Mouse (Mus musculus) retina, embryonic 14.5 days (tissue): ENCODE data around the gene Lysmd4.
"Not testable (repeated sequence)": the region's sequence is repeated elsewhere in the genome, so short reads cannot be mapped to it uniquely, and the experiment has no call there.

ENCODE experiments used
- DNase-seq: peaks from one replicate; pipeline ENCODE4 v3.0.0-alpha.2; 2015; ENCODE audit warnings: low spot score

Gene Lysmd4

DNA sequence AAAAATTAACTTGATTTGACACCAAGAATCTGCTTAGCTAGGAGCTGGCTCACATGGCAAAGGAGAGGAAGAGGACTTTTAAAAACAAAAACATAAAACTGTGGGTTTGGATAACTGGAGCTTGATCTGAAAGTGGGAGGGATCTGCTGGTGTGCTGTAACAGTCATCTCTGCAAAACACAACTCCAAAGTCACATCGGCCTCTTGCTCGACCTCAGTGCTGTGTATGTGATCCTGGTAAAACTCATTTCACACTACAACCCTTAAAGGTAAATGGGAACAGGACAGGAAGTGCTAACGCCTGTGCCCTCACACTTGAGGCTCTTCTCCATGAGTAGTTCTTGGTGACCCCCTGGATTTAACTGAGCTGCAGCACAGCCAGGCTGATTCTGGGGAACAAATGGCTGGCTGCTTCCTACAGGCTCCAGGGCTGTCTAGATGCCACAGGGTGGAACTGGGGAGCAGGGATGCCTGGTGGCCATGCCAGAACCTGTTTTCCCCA, 8.3 kb downstream of the Lysmd4 start:
- DNase-seq: no peak

DNA sequence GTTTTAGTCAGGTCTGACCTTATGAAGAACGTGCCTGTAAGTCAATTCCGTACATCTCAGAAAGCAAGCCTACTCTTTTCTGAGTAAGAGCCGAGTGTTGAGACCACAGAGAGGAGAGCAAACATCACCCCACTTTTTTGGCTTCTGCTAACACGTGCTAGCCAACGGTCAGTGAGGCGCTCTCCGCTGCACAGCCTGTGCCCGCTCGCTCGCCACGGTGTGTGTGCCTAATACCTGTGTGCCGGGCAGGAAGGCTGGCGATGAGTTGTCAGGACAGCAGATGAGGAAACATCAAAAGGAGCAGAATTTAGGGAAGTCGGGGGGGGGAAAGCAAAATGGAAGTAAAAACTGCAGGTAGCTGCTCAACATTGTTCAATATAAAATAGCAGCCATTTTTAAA, 10.2 kb downstream of the Lysmd4 start:
- DNase-seq: no peak

DNA sequence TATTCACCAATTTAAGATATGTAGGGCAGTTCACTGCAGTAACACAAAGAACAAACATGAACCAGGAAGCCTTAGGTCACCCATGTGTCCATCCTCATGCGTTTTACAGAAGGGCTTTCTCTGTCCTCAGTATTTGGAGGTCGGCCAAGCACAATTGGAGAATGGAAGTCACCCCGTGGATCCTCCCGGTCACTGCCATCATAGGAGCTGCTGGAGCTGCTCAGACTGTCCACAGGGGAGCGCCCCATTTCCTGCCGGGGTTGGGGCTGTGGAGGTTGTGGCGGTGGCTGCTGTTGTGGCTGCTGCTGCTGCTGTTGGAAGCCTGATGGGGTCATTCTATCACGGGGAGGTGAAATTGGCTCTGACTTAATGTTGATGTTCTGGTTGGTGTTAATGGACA, 12.5 kb downstream of the Lysmd4 start:
- no peak for DNase-seq

DNA sequence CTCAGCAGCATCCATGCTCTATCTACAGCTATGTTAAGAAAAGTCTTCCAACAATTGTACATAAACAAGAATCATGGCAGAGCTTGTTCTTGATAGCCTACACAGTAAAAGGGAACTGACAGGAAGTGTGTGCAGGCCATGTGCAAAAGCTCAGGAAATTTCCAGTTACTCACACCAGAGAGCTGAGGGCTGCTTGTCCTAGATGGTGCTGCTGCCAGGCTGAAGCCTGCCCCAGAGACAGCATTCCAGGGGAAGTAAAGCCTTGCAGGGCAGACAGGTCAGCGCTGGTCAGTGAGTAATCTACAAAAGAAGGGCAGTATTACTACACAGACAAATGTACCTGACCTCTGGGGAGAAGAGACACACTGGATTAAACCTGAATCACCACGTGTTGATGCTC, 14.0 kb downstream of the Lysmd4 start:
- no peak for DNase-seq

DNA sequence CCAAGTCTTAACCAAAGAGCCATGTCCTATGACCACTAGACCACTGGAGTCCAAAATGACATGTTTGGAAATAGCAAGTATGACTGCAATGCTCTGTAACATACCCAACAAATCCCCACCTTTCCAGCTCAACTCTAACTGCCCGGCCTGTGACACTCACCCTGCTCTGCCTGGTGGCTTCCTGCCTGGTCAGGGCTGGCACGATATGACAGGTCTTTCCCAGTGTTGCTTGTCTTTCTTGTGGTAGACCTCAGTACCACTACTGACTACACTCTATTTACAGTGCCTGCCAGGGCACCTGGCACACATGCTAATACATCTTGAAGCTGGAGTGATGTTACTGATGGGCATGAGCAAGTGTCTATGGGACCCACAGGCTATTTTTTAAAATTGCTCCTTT, 15.4 kb downstream of the Lysmd4 start:
- no peak for DNase-seq

DNA sequence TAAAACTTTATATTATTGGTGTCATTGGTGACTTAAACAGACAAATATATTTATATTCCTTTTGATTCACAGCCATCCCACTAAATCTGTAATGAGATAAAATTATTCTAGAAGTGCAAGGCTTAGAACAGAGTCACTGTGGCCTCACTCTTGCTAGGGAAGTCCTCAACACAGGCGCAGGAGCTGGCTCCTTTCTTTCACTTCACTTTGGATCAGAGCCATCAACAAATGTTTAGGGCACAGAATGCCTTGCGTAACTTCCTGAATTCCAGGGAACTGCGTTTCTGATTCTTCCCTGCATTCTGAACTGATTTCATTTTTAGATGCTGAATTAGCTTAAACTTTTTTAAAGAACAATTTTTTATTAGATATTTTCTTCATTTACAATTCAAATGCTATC, 19.6 kb downstream of the Lysmd4 start:
- DNase-seq: no peak

DNA sequence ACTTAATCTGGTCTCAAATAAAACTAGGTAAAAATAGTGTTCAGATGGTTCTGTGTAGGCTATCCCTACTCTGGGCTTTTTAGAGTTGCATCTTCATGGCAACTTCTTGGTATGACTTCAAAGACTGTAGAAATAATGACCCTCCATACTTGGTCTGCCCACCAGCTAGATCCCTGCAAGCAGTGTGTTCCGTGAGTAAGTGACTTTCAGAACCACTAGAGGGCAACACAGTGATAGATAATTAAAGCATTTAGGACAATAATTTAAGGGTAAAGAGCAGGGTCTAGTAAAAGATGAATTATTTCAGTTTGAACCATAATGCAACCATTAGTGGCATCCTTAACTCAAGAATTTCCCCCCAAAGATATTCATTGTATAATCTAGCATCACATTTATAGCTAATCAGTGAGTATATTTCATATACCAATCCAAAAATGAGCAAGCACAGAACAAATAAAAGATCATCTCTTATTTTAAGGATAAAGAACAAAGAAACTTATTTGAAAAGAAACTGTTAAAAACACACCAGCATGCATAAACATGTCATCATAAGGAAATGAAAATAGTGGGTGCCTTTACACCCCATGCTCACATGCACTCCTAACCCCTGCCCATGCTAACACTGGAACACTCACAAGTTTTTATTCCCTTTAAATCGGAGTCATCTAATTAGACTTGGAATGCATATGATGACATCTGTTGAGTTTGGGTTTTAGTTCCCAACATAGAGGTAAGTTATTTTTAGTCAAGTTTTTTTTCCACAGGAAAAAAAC, 21.0 kb downstream of the Lysmd4 start:
- DNase-seq: peak; percentile 71

DNA sequence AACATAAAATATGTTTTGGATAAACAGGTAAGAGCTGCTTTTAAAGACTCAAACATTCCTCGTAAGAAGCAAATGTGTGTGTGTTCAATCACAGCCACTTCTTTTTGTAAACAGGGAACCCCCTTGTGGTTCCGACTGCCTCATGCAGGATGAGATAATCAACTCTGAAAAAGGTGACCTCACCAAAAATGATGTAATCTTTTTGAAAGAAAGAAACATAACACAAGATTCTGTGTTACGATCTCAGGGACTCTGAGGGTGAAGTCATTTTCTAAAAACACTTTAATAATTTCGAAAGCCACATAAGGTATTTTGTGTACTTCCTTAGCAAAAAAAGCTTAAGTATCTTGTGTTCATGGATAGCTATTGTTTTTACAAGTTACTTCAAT, 21.5 kb downstream of the Lysmd4 start:
- peak; percentile 27 for DNase-seq

DNA sequence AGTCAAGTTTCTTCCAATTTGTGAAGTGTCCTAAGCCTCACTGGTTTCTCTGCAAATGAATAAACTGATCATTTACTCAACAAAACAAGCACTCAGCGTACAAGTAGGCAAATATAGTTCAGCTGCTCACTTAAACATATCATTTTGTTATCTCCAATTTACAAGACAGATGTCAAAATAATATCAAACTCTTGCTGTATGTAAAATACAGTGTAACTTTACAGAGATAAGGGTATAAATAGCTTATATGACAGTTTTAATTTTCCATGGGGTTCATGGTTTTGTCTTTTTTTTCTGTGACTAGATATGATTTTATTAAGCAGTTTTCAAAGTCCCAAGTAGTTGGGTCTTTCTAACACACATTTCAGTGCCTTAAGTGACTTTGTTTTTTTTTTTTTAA, 22.9 kb downstream of the Lysmd4 start:
- no peak for DNase-seq

DNA sequence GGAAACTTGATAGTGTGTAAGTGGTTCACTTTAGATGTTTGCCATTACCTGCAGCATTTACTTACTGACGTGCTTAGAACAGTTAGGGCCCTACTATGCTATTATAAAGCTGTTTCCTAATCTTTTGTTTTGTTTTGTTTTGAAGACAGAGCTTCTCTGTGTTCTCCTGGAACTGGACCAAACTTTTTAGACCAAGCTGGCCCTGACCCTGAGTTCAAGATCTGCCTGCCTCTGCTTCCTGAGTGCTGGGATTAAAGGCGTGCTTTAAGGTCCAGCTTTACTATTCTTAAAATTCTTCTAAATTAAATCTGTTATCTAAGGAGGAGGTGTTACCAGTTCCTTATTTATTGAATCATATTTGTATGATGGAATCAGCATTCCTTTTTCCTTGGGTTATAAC, 23.7 kb downstream of the Lysmd4 start:
- DNase-seq: no peak

DNA sequence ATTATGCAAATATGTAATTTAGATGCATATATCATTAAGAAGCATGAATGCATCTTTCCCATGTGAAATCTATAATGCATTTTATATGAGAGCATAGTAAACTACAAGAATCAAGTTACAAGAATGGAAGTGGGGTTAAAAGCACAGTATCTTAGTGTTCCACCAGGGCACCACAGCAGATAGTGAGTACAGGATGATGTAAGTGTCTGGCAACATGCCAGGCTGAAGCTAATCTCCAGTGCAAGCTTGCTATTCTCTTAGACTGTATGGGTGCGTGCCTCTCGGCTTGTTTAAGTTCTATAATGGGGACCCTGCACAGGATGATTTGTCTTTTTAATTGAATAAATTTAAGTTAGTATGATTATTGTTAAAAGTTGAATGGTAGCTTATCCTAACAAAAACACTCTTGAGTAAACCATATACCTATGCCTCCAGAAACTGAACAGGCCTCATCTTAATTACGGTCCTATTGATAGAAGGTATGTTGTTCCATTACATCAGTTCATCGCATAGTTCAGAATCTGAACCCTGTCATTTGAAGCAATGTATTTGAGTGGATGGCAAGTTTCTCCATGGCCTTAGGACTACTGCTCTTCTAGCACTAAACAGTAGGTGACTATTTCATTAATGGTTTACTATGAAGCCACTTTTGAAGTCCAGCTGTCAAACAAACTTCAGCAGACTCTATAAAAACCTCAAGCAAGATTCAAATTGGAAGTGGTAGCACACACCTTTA, 37.7 kb downstream of the Lysmd4 start:
- peak; percentile 44 for DNase-seq

DNA sequence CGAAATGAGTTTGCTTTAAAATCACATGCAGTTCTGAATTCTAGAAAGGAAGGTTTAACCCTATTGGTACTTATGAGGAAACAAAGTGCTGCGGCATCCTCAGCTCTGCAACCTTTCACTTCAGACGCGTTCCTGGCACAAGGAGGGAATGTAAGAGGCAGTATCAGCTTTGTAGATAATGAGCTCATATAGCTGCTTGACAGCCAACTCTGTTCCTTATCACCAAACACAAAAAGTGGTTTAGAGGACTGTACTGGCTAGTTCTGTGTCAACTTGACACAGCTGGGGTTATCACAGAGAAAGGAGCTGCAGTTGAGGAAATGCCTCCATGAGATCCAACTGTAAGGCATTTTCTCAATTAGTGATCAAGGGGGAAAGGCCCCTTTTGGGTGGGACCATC, 48.1 kb downstream of the Lysmd4 start:
- not testable (repeated sequence) for DNase-seq

DNA sequence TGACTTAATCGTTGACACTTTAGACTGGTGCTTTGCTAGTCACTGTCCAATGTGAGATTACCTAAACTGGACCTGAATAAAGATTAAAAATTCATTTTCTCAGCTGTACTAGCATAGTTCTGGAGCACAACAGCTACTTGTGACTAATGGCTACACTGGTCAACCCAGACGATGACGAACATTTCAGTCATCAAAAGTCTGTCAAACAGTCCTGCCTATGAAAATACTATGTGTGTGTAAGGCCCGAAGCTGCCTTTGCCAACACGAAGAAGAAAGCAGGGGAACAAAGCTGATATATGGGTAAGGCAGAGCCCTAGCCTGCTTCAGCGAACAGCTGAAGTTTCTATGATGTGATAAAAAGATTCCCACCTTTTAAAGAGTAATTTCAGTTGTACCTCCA, 61.2 kb downstream of the Lysmd4 start:
- DNase-seq: no peak

DNA sequence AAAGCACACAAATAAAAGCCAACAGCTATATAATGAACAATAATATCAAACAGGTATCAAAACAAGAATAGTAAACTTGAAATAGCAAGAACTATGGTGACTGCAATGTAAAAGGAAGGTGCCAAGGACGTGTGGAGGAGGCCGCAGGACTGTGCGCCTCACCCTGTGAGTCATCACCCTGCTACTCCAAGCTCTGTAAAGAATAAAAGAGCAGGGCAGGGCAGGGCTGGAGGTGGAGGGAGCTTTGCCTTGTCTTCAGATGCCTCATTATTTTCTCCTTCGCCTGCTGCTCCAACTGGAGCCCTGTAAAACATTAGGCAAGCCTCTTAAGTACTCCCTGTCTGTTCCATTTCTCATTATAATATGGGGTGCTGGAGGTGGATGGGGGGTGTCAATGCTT, 65.1 kb downstream of the Lysmd4 start:
- no peak for DNase-seq

DNA sequence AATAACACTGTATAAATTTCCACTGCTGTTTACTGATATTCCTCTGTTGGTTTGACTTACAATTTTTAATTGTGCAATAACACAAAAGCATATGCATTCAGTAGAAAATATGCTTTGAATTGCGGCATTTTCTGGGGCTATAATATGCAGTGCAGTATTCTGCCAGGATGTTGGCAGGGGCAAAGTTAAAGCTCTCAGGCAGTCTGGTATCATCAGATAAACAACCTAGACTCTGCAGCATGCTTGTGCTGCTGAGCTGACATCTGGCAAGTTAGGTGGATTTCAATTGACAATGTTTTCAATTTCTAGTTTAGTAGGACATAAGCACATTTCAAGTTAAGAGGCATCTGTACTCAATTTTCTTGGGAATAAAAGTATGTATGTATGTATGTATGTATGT, 69.0 kb downstream of the Lysmd4 start:
- DNase-seq: no peak

DNA sequence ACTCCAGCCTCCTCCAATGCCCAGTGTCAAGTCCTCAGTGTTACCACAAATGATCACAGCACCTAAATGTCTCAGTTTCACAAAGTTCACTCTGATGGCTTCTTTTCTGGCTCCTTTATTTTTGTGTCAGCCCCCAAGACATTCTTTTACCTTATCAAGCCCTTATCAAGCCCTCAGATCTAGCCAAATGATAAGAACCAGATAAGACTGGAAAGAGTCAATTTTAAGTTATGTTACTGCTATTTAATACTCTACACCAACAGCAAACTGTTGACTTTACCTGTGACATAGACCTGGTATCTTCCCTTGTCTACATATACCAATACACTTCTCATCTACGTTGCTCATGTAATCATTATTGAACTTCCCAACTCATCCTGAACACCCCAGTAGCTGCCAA, 74.1 kb downstream of the Lysmd4 start:
- DNase-seq: no peak

DNA sequence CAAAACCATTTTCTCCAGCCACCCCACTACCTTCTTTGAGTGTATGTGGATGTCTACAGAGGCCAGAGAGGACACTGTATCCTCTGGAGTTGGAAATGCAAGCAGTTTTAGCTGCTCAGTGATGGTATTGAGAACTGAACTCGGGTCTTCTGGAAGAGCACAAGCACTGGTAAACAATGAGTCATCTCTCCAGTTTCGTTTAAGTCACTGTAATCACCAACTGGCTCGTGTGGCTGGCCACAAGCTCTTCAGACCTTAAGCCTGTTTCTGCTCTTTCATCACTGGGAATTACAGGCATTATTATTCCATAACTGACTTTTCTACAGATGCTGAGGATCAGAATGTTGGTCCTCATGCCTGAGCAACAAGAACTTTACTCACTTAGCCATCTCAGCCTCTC, 82.6 kb downstream of the Lysmd4 start:
- DNase-seq: no peak

DNA sequence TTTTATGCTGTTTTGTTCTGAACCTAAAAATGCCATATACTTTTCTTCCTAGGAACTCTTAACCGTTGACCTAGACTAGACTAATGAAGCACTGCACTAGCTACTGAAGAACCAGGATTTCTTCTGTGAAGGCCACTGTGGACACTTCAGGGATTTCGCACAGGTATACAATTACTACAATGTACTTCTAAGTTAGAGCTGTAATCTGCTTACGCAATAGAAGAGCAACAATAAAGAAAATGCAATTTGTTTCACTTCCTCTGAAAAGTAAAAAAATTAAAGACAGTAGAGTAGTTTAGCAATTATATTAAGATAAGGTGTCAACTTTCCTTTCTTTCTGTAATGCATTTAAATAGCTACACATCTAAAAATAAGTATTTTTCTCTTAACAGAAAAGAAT, 84.7 kb downstream of the Lysmd4 start:
- DNase-seq: no peak

DNA sequence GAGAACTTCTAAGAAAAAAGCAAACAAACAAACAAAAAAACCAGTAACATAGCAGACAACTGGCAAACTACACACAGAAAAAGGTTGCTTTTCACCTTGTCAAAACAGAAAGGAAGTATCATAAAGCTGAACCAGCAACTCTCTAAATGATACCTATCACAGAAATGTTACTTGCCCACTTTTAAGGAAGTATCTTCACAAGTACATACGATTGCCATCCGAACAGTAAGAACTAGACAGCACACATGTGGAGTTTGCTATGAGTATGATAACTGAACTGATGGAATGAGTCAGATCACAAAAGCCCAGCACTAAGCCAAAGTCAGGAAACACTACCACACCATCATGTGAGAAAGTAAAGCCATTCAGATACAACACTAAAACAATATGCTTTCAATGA, 85.8 kb downstream of the Lysmd4 start:
- no peak for DNase-seq

DNA sequence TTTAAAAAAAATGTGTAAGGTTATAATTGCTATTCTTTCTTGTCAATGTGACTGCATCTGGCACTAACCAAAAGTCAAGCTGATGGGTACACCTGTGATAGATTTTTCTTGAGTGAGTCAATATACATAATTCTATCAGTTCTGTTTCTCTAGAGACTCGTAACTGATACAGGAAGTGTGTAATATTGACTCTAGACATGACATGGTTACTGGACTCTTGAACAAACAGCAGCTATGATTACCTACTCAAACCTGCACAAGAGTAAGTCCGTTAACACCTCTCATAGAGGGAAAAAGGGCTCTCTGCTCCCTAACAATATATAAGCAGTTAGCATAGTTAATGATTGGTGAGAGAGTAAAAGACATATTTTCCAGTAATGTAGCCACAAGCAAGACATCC, 87.8 kb downstream of the Lysmd4 start:
- no peak for DNase-seq

DNA sequence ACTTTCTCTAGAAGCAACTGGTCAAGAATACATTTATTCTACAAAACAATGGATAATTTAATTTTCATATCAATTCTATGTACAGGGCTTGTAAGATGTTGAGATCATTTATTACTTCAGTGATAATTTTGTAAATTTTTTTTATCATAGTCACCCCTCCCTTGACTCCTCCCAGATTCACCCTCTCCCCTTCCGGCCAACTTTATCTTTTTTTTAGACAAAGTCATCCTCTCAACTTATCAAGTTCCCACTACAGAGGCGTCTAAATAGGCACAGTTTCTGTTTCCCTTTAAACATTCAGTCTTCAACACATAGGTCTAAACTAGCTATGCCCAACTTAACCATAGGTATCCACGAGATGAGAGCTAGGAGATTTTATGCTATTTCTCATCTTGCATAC, 90.9 kb downstream of the Lysmd4 start:
- DNase-seq: no peak

DNA sequence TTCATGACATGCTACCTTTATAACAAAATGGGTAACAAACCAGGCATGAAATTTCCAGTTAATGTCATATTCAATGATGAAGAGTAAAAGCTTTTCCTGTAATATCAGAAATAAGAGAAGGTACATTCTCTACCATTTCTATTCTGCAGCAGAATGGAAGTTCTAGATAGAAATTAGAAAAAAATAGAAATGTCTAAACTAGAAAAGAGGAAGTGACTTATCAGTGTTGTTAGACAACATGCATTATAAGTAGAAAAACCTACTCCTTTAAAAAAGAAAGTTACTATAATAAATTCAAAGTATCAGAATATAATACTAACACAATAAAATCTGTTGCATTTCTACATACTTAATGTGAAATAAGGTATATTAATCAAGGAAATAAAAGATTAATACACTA, 96.4 kb downstream of the Lysmd4 start:
- DNase-seq: no peak

DNA sequence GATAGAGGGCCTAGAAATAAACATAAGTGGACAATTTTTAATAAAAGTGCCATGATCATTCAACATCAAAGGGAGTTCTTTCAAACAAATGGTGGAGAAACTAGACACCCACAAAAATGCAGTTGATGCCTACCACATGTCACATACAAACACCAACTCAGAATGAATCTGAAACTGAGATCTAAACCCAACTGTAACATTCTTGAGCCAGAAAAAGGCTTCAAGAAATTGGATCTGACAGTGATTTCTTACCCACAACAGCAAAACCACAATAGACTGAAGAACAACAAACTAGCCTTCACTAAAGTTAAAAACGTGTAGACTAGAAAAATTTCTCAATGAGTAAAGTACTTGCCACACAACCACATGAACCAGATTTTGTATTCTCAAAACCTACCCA, 98.0 kb downstream of the Lysmd4 start:
- no peak for DNase-seq
